Mouse (Mus musculus) small intestine, adult 2 months (tissue): ENCODE data around the gene Abat.

Source experiments
- CTCF ChIP-seq: fragments of 200-500 bp; IDR thresholded peaks from 2 replicates; pipeline ENCODE4 v1.5.1; 2012; ENCODE audit warnings: low read depth, mild to moderate bottlenecking, control low read depth, inconsistent platforms, low read length, moderate library complexity, mixed read lengths; ENCODE audit not compliant: insufficient replicate concordance, insufficient read length; ENCODE audit errors: extremely low read depth
- POLR2A ChIP-seq: fragments of 200-500 bp; IDR thresholded peaks from 2 replicates; pipeline ENCODE4 v1.6.1; 2012; ENCODE audit warnings: low read depth, mild to moderate bottlenecking, control low read depth, inconsistent platforms, low read length, moderate library complexity

DNA sequence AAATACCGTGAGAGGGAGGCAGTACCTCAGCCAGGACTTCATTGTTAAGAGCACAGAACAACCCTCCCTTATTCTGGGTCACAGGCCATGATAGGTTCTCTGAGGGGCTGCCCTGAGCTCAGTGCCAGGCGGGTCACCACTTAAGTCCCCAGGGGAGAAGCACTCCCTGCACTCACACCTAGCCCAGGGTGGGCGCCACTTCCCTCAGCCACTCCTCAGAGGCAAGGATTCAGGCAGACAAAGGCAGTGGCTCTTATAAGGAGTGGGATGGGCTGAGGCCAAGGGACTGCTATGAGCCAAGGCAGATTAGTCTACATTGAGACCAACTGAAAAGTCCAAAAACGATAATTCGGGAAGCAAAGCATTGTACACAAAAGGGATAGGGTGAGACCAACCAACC, 152.1 kb downstream of the Abat start:
- TF ChIP-seq POLR2A: no peak
- no peak for TF ChIP-seq CTCF
